ENCODE assay signal across 22 mouse cellular contexts in genomic region chr2:70809921-70810320, GRCm38 (mm10). TPM values are rescaled to one million over a fixed set of nuclear protein-coding genes. Genes with fewer than 3 reads are reported as not detected.
DNase-seq lines count a peak whose midpoint lies in the region; ATAC-seq and TF ChIP-seq lines count a peak whose summit lies in the region.
"Had no signal": no experiment of that assay in that cellular context is flagged by ENCODE, and none has a peak within 500 bp of the region (broad histone marks: within the 10 kb centered on the region; RNA-seq: fewer than 3 reads in every experiment).

No protein-coding gene starts in this region.

- H3K27ac ChIP-seq in hindbrain, postnatal 0 days = no peak overlapping the region
- H3K27ac ChIP-seq: embryonic facial prominence, embryonic 10.5 days; forebrain, embryonic 13.5 days; gastrocnemius, adult 2 months; hindbrain, embryonic 12.5 days had no signal

- no peaks in the 10 kb centered on the region for H3K27me3 ChIP-seq in hindbrain, postnatal 0 days (ENCODE audit: insufficient read depth, low read length)
- H3K27me3 ChIP-seq: forebrain, embryonic 13.5 days; hindbrain, embryonic 12.5 days; Patski had no signal

- no peaks in the 10 kb centered on the region for H3K36me3 ChIP-seq in hindbrain, postnatal 0 days (ENCODE audit: insufficient read depth, low read length)

- no peaks in the 10 kb centered on the region for H3K4me1 ChIP-seq in hindbrain, postnatal 0 days (ENCODE audit: insufficient read depth, low read length)
- H3K4me1 ChIP-seq: forebrain, embryonic 13.5 days; hindbrain, embryonic 12.5 days had no signal

- ATAC-seq in hindbrain, postnatal 0 days = no peak
- ATAC-seq: forebrain, embryonic 13.5 days; forebrain, postnatal 0 days; hindbrain, embryonic 16.5 days; Patski had no signal

- H3K9me3 ChIP-seq in hindbrain, postnatal 0 days (ENCODE audit: low read length) = no peaks in the 10 kb centered on the region
- H3K9me3 ChIP-seq: embryonic facial prominence, embryonic 10.5 days; forebrain, embryonic 13.5 days had no signal

- H3K9ac ChIP-seq in hindbrain, postnatal 0 days (replicated peaks; ENCODE audit: low read length) = no peak overlapping the region
- H3K9ac ChIP-seq: forebrain, embryonic 13.5 days; forebrain, postnatal 0 days; hindbrain, embryonic 12.5 days had no signal

- 88% methylated on average over 3 of the region's 3 CpGs for WGBS in hindbrain, postnatal 0 days

- no peak overlapping the region for H3K4me2 ChIP-seq in hindbrain, postnatal 0 days (ENCODE audit: low read depth, low read length)
- H3K4me2 ChIP-seq: forebrain, embryonic 13.5 days; hindbrain, embryonic 12.5 days had no signal

- no peak for TF ChIP-seq CTCF in hindbrain, postnatal 0 days (IDR thresholded peaks at IDR 0.05; ENCODE audit: low read depth)

- no peak overlapping the region for H3K4me3 ChIP-seq in hindbrain, postnatal 0 days (ENCODE audit: low read length)
- H3K4me3 ChIP-seq: embryonic facial prominence, embryonic 10.5 days; forebrain, embryonic 13.5 days; gastrocnemius, adult 2 months; hindbrain, embryonic 12.5 days had no signal

- peak; percentile 84 for DNase-seq in thymus, postnatal 0 days (ENCODE audit: low spot score)
- DNase-seq in thymus, adult 18-20 months = no peak
- peak; percentile 65 for DNase-seq in naive thymus-derived CD4-positive, alpha-beta T cell, adult 2 months (ENCODE audit: low read depth)
- peak; percentile 54 for DNase-seq in thymus, postnatal 14 days
- no peak for DNase-seq in cerebellum, adult 9-11 months
- no peak for DNase-seq in hindbrain, postnatal 0 days (ENCODE audit: low spot score)
- DNase-seq in urinary bladder, postnatal 14 days (ENCODE audit: low spot score) = no peak
- DNase-seq: adrenal gland, adult 2 months; adrenal gland, postnatal 25 days; cerebellum, adult 18-20 months; cerebellum, postnatal 10 days; forebrain, postnatal 0 days; gastrocnemius, adult 2 months; gastrocnemius, postnatal 36 days; heart, adult 11 months; heart, postnatal 10 days; heart, postnatal 4 days had no signal

RNA-seq across cellular contexts. Expression of gene Tlk1, which starts 15.6 kb away (rescaled TPM):
- 37.0 and 45.3 TPM in 2 replicates for polyA plus RNA-seq in thymus, postnatal 0 days (2015; fragmentation: Nextera tagmentation; extraction: Ambion mirVana)
- total RNA-seq in hindbrain, postnatal 0 days (2014; rRNA removed) = 17.3 and 22.8 TPM in 2 replicates
- 23.8 and 27.0 TPM in 2 replicates for polyA plus RNA-seq in hindbrain, postnatal 0 days (2015; fragmentation: Nextera tagmentation; extraction: Ambion mirVana)

Comparison
In these comparisons a context has a peak if more than half of its experiments do, and no peak if none do; other contexts are left out.
1. DNase-seq: peak in thymus, postnatal 0 days (single experiment), naive thymus-derived CD4-positive, alpha-beta T cell, adult 2 months (single experiment) and thymus, postnatal 14 days (single experiment); none in thymus, adult 18-20 months (0 of 2), cerebellum, adult 9-11 months (single experiment), hindbrain, postnatal 0 days (single experiment) and urinary bladder, postnatal 14 days (single experiment).